Mouse (Mus musculus) liver, embryonic 14.5 days (tissue): ENCODE data around the gene Pbx2.

Experiments used
- CTCF ChIP-seq: IDR thresholded peaks from 2 replicates; pipeline ENCODE4 v1.5.1; 2016; ENCODE audit warnings: antibody characterized with exemption, low read depth, control low read depth
- EP300 ChIP-seq: IDR thresholded peaks from 2 replicates; pipeline ENCODE4 v1.6.1; 2016; ENCODE audit warnings: antibody characterized with exemption, low read depth

- TF ChIP-seq CTCF (no peak), EP300 (no peak)
Measured at GRCm38 (mm10) chr17:34635671-34636070, 44.6 kb downstream of the Pbx2 start.
